Mouse (Mus musculus): ENCODE results near the gene Pfkfb3. TPM values are rescaled to one million over a fixed set of nuclear protein-coding genes. Genes with fewer than 3 reads are reported as not detected.
A peak's percentile ranks its signal among the peaks of the same experiment; 100 is the strongest.

Gene Pfkfb3
- 42.1 and 48.0 TPM in 2 replicates for polyA plus RNA-seq (2012; rRNA removed)

GRCm38 (mm10) chr2:11553471-11554400 lies at the start of gene Pfkfb3:
Gene Pfkfb3 (minus strand): TSS chr2:11554077.
- TF ChIP-seq CTCF (IDR thresholded peaks at IDR 0.05; ENCODE audit: borderline replicate concordance, extremely low read depth, insufficient read depth, insufficient read length), result no peak
- DNase-seq (ENCODE audit: low read depth), result peak; percentile 64

DNA sequence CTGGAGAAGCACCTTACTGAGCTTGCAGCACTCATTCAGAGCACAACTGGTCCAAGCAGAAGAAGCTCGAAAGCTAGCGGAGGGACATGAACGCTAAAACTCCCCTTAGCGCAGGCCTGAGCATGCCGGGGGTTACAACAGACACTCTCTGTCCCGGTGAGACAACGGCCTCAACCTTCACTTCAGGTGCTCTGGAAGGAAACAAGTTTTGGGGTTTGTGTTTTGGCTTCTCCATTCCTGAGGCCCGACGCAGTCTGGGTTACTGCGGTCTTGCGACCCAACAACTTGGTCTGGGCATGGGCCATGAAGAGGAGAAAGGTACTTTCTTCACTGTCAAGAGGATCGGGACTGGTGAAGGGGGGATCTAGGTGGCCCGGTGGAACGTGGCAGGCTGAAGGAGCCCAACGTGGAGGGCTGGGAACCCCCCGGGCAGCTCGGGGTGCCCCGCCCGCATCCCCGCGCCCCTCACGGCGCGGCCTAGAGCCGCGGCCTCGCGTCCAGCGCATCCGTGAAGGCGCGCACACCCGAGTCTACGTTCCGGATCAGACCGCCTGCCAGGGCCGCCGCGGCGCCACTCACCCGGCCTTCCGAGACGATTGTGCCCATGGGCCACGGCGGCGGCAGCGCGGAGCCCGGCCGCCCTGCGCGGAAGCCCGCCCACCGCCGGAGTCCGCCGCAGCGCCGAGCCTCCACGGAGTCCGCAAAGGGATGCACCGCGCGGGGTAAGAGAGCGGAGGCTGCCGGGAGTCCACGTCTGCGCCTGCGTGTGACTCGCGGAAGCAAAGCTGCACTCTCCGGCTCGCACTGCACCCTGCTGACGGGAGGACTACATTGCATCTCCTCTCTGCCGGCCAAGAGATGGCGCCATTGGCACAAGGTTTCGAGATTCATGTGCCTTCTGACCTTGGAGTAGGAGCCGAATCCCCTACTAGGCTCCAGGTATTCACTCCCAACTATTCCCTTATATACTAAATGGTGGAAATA lies 48.9 kb upstream of the Pfkfb3 start:
- TF ChIP-seq CTCF (IDR thresholded peaks at IDR 0.05; ENCODE audit: borderline replicate concordance, extremely low read depth, insufficient read depth, insufficient read length), result peak; percentile 100
- peak; percentile 80 for TF ChIP-seq POLR2A (IDR thresholded peaks at IDR 0.05; ENCODE audit: borderline replicate concordance, extremely low read depth, insufficient read depth, insufficient read length, poor library complexity, severe bottlenecking)

GRCm38 (mm10) chr2:11601795-11602194 lies 47.9 kb upstream of the Pfkfb3 start:
- no peak for TF ChIP-seq POLR2A (IDR thresholded peaks at IDR 0.05; ENCODE audit: borderline replicate concordance, extremely low read depth, insufficient read depth, insufficient read length, poor library complexity, severe bottlenecking)
- TF ChIP-seq CTCF (IDR thresholded peaks at IDR 0.05; ENCODE audit: borderline replicate concordance, extremely low read depth, insufficient read depth, insufficient read length), result no peak
- DNase-seq (ENCODE audit: low read depth), result no peak

More for the DNA sequence above, 48.9 kb upstream of the Pfkfb3 start:
- DNase-seq (ENCODE audit: low read depth), result peak; percentile 98

DNA sequence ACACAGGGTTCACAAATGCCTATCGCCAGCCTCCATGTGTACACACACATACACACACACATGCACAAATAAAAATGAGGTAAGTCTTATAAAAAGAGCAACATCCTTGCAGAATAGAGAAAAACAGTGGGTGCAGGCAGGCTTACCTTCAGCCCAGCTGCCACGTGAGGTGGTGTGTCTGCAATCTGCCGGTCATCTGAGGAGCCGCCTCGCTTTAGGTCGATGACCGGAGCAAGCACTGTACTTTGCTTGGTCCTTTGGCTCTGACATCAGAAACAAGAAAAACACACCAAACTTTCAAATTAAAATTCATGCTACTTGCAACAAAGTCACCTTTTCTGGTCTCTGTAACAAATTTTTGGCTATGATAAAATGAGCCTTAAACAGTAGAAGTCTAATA lies 44.0 kb upstream of the Pfkfb3 start:
- TF ChIP-seq CTCF (IDR thresholded peaks at IDR 0.05; ENCODE audit: borderline replicate concordance, extremely low read depth, insufficient read depth, insufficient read length), result no peak
- TF ChIP-seq POLR2A (IDR thresholded peaks at IDR 0.05; ENCODE audit: borderline replicate concordance, extremely low read depth, insufficient read depth, insufficient read length, poor library complexity, severe bottlenecking), result no peak
- DNase-seq (ENCODE audit: low read depth), result no peak

DNA sequence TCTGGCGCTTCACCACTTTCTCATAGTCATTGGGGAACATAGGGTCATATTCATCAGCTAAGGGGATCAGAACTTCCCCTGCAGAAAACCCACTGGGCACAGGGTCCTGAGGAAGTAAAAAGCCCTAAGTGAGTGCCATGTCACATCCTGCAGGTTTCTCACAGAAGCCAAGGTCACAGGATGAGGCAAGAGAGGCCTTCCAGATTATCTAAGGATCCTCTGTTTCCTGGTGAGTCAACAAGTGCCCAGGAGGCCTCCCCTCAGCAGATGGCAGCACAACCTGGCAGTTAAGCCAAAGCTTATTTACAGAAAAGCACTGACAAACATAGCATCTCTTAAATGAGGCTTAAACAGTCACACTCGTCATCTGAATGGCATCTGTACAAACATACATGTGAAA lies 42.8 kb upstream of the Pfkfb3 start:
- no peak for DNase-seq (ENCODE audit: low read depth)
- TF ChIP-seq CTCF (IDR thresholded peaks at IDR 0.05; ENCODE audit: borderline replicate concordance, extremely low read depth, insufficient read depth, insufficient read length) (no peak), POLR2A (IDR thresholded peaks at IDR 0.05; ENCODE audit: borderline replicate concordance, extremely low read depth, insufficient read depth, insufficient read length, poor library complexity, severe bottlenecking) (no peak)

- TF ChIP-seq CTCF (IDR thresholded peaks at IDR 0.05; ENCODE audit: borderline replicate concordance, extremely low read depth, insufficient read depth, insufficient read length), result no peak
- no peak for DNase-seq (ENCODE audit: low read depth)
These were observed 34.1 kb upstream of the Pfkfb3 start for GRCm38 (mm10) chr2:11587996-11588395.

DNA sequence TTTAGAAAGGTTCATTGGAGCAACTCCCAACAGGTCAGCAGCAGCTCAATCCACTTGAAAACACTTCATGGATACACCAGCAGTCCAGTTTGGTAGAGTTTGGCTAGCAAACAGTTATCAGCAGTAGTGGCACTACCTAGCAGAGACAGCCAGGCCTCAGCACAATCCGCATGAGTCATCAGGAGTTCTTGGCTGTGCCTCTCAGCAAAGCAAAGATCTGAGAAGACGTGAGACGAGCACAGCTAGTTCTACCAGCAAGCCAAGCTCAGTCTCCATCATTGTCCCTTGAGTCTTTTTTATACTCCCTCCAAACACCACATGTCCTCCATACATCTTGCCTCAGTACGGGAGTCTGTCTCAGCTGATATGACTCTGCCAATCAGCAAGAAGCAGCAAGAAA lies 25.5 kb upstream of the Pfkfb3 start:
- no peak for DNase-seq (ENCODE audit: low read depth)
- TF ChIP-seq POLR2A (IDR thresholded peaks at IDR 0.05; ENCODE audit: borderline replicate concordance, extremely low read depth, insufficient read depth, insufficient read length, poor library complexity, severe bottlenecking) (no peak), CTCF (IDR thresholded peaks at IDR 0.05; ENCODE audit: borderline replicate concordance, extremely low read depth, insufficient read depth, insufficient read length) (no peak)

GRCm38 (mm10) chr2:11578187-11578586 lies 24.3 kb upstream of the Pfkfb3 start:
- no peak for TF ChIP-seq POLR2A (IDR thresholded peaks at IDR 0.05; ENCODE audit: borderline replicate concordance, extremely low read depth, insufficient read depth, insufficient read length, poor library complexity, severe bottlenecking)
- TF ChIP-seq CTCF (IDR thresholded peaks at IDR 0.05; ENCODE audit: borderline replicate concordance, extremely low read depth, insufficient read depth, insufficient read length), result no peak
- no peak for DNase-seq (ENCODE audit: low read depth)

DNA sequence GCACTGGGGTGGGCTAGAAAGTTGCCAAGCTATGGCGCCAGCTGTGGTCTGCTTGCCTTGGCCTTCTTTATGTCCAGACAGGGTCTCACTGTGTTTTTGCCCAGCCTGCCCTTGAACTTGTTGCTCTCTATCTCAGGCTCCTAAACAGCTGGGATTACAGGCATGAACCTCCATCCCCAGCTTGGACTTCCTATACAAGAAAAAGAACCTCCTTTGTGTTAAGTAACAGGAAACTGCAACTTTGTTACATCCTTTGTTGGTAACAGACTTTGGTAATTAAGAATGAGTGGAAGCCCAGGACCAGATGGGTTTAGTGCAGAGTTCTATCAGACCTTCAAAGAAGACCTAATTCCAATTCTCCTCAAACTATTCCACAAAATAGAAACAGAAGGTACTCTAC lies 19.8 kb upstream of the Pfkfb3 start:
- DNase-seq (ENCODE audit: low read depth), result no peak
- TF ChIP-seq POLR2A (IDR thresholded peaks at IDR 0.05; ENCODE audit: borderline replicate concordance, extremely low read depth, insufficient read depth, insufficient read length, poor library complexity, severe bottlenecking), result no peak
- TF ChIP-seq CTCF (IDR thresholded peaks at IDR 0.05; ENCODE audit: borderline replicate concordance, extremely low read depth, insufficient read depth, insufficient read length), result no peak

DNA sequence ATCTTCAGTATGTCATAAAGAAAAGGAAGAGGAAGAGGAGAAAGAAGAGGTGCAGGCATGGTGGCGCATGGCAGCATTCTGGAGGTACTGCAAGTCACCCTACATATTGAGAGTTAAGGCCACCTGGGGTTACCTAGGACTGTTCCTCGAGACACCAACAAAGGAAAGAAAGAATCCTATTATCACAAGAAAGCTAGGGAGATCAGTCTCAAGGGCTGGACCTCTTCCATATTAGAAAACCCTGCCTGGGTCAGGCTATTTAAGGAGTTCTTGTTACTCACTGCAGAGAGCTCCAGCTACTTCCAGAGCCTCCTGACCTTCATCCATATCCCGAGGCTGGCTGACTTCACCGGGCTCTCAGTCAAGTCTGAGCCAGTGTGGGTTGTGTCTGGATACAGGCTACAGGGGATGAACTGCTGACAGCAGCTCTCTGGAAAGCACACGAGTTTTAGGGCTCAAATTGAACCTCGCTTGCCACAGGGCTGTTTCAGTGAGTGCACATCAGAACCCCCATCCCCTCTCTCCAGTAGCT lies 17.2 kb upstream of the Pfkfb3 start:
- TF ChIP-seq POLR2A (IDR thresholded peaks at IDR 0.05; ENCODE audit: borderline replicate concordance, extremely low read depth, insufficient read depth, insufficient read length, poor library complexity, severe bottlenecking), result no peak
- no peak for TF ChIP-seq CTCF (IDR thresholded peaks at IDR 0.05; ENCODE audit: borderline replicate concordance, extremely low read depth, insufficient read depth, insufficient read length)
- DNase-seq (ENCODE audit: low read depth), result no peak

GRCm38 (mm10) chr2:11568471-11568870 lies 14.6 kb upstream of the Pfkfb3 start:
- no peak for DNase-seq (ENCODE audit: low read depth)
- no peak for TF ChIP-seq POLR2A (IDR thresholded peaks at IDR 0.05; ENCODE audit: borderline replicate concordance, extremely low read depth, insufficient read depth, insufficient read length, poor library complexity, severe bottlenecking)
- no peak for TF ChIP-seq CTCF (IDR thresholded peaks at IDR 0.05; ENCODE audit: borderline replicate concordance, extremely low read depth, insufficient read depth, insufficient read length)

Measured in brain, embryonic 14.5 days (tissue).